Mouse (Mus musculus) forebrain, postnatal 0 days (tissue): ENCODE data around the gene B4gat1. TPM values are rescaled to one million over a fixed set of nuclear protein-coding genes. Genes with fewer than 3 reads are reported as not detected.

Experiments
- ATAC-seq: fragments of 200-750 bp; cut with Nextera tagmentation; 2 replicates; pipeline ENCODE4 v1.8.0; 2017; ENCODE audit warnings: mild to moderate bottlenecking, moderate library complexity
- DNase-seq: peaks from one replicate; pipeline ENCODE4 v3.0.0-alpha.2; 2015
- H3K27ac ChIP-seq: fragments of 300-500 bp; sonication (generic); 2 replicates; pipeline ENCODE4 v1.5.1; 2014; ENCODE audit warnings: low read depth, mild to moderate bottlenecking, antibody characterized with exemption, low read length, moderate library complexity, mixed read lengths
- H3K27me3 ChIP-seq: fragments of 300-500 bp; sonication (generic); 2 replicates; pipeline ENCODE4 v1.6.1; 2014; ENCODE audit warnings: mild to moderate bottlenecking, low read length, mixed read lengths; ENCODE audit not compliant: insufficient read depth
- H3K36me3 ChIP-seq: fragments of 300-500 bp; sonication (generic); 2 replicates; pipeline ENCODE4 v1.6.1; 2014; ENCODE audit warnings: mild to moderate bottlenecking, moderate library complexity; ENCODE audit not compliant: insufficient read depth
- H3K4me1 ChIP-seq: fragments of 300-500 bp; sonication (generic); 2 replicates; pipeline ENCODE4 v1.6.1; 2014; ENCODE audit warnings: antibody characterized with exemption; ENCODE audit not compliant: insufficient read depth
- H3K4me2 ChIP-seq: fragments of 300-500 bp; sonication (generic); 2 replicates; pipeline ENCODE4 v1.6.1; 2014; ENCODE audit warnings: low read depth, mild to moderate bottlenecking, moderate library complexity
- H3K4me3 ChIP-seq: fragments of 300-500 bp; sonication (generic); 2 replicates; pipeline ENCODE4 v1.5.1; 2014; ENCODE audit warnings: low read depth, low read length, mixed read lengths
- H3K9ac ChIP-seq: fragments of 300-500 bp; sonication (generic); 2 replicates; pipeline ENCODE4 v1.6.1; 2014; ENCODE audit warnings: mild to moderate bottlenecking
- H3K9me3 ChIP-seq: fragments of 300-500 bp; sonication (generic); 2 replicates; pipeline ENCODE4 v1.6.1; 2016; ENCODE audit warnings: low read length
- CTCF ChIP-seq: sonication (generic); IDR thresholded peaks from 2 replicates; pipeline ENCODE4 v1.5.1; 2016; ENCODE audit warnings: antibody characterized with exemption, control low read depth, low read depth
- WGBS: fragments of 180-500 bp; shearing (Covaris S2); extraction: QIAGEN DNeasy Blood & Tissue Kit; methylation state at CpG from one replicate; pipeline ENCODE4 v1.1.7; 2014; 5-methylcytosine and 5-hydroxymethylcytosine counted together
- polyA plus RNA-seq: library from polyadenylated mRNA; unstranded; fragments of >200 nt; fragmentation: Nextera tagmentation; extraction: Ambion mirVana; gene quantifications from 2 replicates; pipeline ENCODE4 v1.2.1, GENCODE M21; 2015
- total RNA-seq: library from RNA; depleted of rRNA; stranded (reverse); fragments of >200 nt; gene quantifications from 2 replicates; pipeline ENCODE4 v1.2.3, GENCODE M21; 2014

Gene B4gat1
- total and polyA plus RNA-seq, 2 experiments from 2014 or later, result 111 to 128 TPM

- H3K27me3 ChIP-seq, result no peaks in the 10 kb centered on the region
- no peak for ATAC-seq
- no peak for TF ChIP-seq CTCF
- H3K4me2 ChIP-seq, result no peak overlapping the region
- H3K9ac ChIP-seq, result no peak overlapping the region
- no peak overlapping the region for H3K4me3 ChIP-seq
- no peaks in the 10 kb centered on the region for H3K9me3 ChIP-seq
- WGBS, result 39% methylated on average over 3 of the region's 3 CpGs
- no peak for DNase-seq
- peaks cover 7% of the 10 kb centered on the region; the same call in 1 of the 2 replicates for H3K4me1 ChIP-seq
- no peak overlapping the region for H3K27ac ChIP-seq
- peaks cover 29% of the 10 kb centered on the region for H3K36me3 ChIP-seq
Observed at GRCm38 (mm10) chr19:5051515-5051914, 12.9 kb downstream of the B4gat1 start.

DNA sequence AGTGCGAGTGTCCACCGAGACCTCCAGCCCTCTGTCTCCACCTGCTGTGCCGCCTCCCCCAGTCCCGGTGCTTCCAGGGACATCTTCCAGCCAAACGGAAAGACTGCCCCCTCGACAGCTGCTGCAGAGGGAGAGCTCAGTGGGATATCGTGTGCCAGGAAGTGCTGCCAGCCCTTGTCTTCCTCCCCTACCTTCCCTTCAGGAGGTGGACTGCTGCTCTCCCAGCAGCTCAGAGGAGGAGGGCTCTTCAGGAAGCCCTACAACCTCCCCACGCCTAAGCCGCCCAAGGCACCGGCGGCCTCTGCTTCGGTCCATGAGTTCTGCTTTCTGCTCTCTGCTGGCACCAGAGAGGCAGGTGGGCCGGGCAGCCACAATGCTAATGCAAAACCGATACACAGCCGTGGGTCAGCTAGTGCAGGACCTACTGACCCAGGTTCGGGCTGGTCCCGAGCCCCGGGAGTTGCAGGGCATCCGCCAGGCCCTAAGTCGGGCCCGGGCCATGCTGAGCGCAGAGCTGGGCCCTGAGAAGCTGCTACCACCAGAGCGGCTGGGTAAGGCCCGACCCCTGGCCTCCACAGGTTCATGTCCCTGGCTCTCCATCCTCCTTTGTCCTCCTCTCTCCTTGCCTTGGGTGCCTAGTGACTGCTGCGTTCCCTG lies 13.7 kb downstream of the B4gat1 start:
- ATAC-seq, result no peak
- no peak overlapping the region for H3K9ac ChIP-seq
- H3K27ac ChIP-seq, result no peak overlapping the region
- H3K36me3 ChIP-seq, result peaks cover 22% of the 10 kb centered on the region
- H3K4me2 ChIP-seq, result no peak overlapping the region
- 42% methylated on average over 25 of the region's 25 CpGs for WGBS
- peaks cover 7% of the 10 kb centered on the region; the same call in 1 of the 2 replicates for H3K4me1 ChIP-seq
- no peak overlapping the region for H3K4me3 ChIP-seq
- no peaks in the 10 kb centered on the region for H3K9me3 ChIP-seq
- TF ChIP-seq CTCF, result no peak
- DNase-seq, result no peak
- no peaks in the 10 kb centered on the region for H3K27me3 ChIP-seq

- no peaks in the 10 kb centered on the region for H3K9me3 ChIP-seq
- no peak for TF ChIP-seq CTCF
- peaks cover 18% of the 10 kb centered on the region for H3K36me3 ChIP-seq
- peaks cover 7% of the 10 kb centered on the region; the same call in 1 of the 2 replicates for H3K4me1 ChIP-seq
- no peak overlapping the region for H3K9ac ChIP-seq
- no peaks in the 10 kb centered on the region for H3K27me3 ChIP-seq
- DNase-seq (no peak), ATAC-seq (no peak)
- WGBS, result 69% methylated on average over 17 of the region's 17 CpGs
- no peak overlapping the region for H3K4me3 ChIP-seq
- no peak overlapping the region for H3K27ac ChIP-seq
- H3K4me2 ChIP-seq, result no peak overlapping the region
Observed at GRCm38 (mm10) chr19:5052853-5053252, 14.2 kb downstream of the B4gat1 start.

DNA sequence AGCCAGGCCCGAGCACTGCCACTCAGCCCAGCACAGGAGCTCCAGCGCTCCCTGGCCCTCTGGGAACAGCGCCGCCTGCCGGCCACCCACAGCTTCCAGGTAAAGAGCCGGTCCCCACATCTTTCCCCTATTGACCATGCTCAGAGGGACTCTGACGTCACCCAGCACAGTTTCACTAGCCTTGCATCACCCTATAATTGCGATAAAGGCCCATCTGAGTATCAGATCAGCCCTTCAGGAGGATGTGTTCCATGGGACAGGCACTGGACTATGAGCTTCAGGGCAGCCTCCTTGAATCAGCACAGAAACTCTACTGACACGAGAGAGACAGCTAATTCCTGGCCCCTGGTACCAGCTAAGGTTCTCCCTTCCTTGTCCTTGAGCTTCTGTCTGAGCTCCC lies 15.3 kb downstream of the B4gat1 start:
- ATAC-seq, result no peak
- DNase-seq, result peak; percentile 29
- peak; percentile 71 for TF ChIP-seq CTCF

DNA sequence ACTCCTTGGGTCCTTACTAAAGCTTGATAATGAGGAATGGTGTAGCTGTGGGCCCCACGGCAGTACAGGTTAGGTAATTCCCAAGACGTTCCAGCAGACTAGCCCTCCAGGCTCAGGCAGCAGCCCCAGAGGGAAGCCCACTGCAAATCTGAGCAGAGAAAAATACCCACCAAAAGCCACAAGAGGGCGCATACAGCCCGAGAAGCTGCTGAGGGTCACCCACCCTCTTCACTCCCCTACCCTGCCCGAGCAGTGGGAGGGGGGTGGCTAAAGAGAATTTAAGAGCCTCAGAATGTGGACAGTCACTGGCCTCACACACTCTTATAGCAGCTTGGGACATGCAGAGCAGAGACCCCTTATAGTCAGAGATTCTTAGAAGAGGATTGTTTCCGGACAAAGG lies 17.6 kb downstream of the B4gat1 start:
- Histone ChIP-seq H3K9me3 (no peaks in the 10 kb centered on the region), H3K36me3 (peaks cover 1% of the 10 kb centered on the region; the same call in 1 of the 2 replicates), H3K4me2 (no peak overlapping the region), H3K4me1 (no peaks in the 10 kb centered on the region), H3K4me3 (no peak overlapping the region), H3K9ac (no peak overlapping the region), H3K27ac (no peak overlapping the region), H3K27me3 (no peaks in the 10 kb centered on the region)
- peak; percentile 66 for ATAC-seq
- peak; percentile 81 for TF ChIP-seq CTCF
- peak; percentile 76 for DNase-seq
- 13% methylated on average over 6 of the region's 6 CpGs for WGBS

More for the DNA sequence above, 15.3 kb downstream of the B4gat1 start:
- H3K4me1 ChIP-seq, result peaks cover 7% of the 10 kb centered on the region; the same call in 1 of the 2 replicates
- 16% methylated on average over 9 of the region's 9 CpGs for WGBS
- peaks cover 11% of the 10 kb centered on the region for H3K36me3 ChIP-seq
- H3K27ac ChIP-seq, result no peak overlapping the region
- no peaks in the 10 kb centered on the region for H3K9me3 ChIP-seq
- H3K4me2 ChIP-seq, result no peak overlapping the region
- H3K4me3 ChIP-seq, result no peak overlapping the region
- H3K27me3 ChIP-seq, result no peaks in the 10 kb centered on the region
- no peak overlapping the region for H3K9ac ChIP-seq

- ATAC-seq (no peak), DNase-seq (no peak)
- H3K36me3 ChIP-seq, result no peaks in the 10 kb centered on the region
- H3K4me2 ChIP-seq, result no peak overlapping the region
- no peaks in the 10 kb centered on the region for H3K9me3 ChIP-seq
- 28% methylated on average over 16 of the region's 16 CpGs for WGBS
- no peak overlapping the region for H3K27ac ChIP-seq
- H3K9ac ChIP-seq, result no peak overlapping the region
- TF ChIP-seq CTCF, result no peak
- H3K27me3 ChIP-seq, result no peaks in the 10 kb centered on the region
- no peaks in the 10 kb centered on the region for H3K4me1 ChIP-seq
- no peak overlapping the region for H3K4me3 ChIP-seq
Observed at GRCm38 (mm10) chr19:5057876-5058775, 19.5 kb downstream of the B4gat1 start.
